Mouse (Mus musculus) heart, embryonic 15.5 days (tissue): ENCODE results near the gene Csrp1. TPM values are rescaled to one million over a fixed set of nuclear protein-coding genes. Genes with fewer than 3 reads are reported as not detected.

Source experiments
- ATAC-seq: fragments of 200-750 bp; cut with Nextera tagmentation; replicated peaks from 2 replicates; pipeline ENCODE4 v1.8.0; 2017; ENCODE audit warnings: low read depth, moderate TSS enrichment; ENCODE audit not compliant: insufficient number of reproducible peaks, insufficient read depth, low FRiP score
- H3K27ac ChIP-seq: fragments of 300-500 bp; sonication (generic); 2 replicates; pipeline ENCODE4 v1.5.1; 2015; ENCODE audit warnings: mild to moderate bottlenecking, inconsistent platforms
- H3K27me3 ChIP-seq: fragments of 300-500 bp; sonication (generic); 2 replicates; pipeline ENCODE4 v1.6.1; 2015; ENCODE audit warnings: inconsistent platforms
- H3K36me3 ChIP-seq: fragments of 300-500 bp; sonication (generic); 2 replicates; pipeline ENCODE4 v1.6.1; 2015; ENCODE audit warnings: mild to moderate bottlenecking, inconsistent platforms
- H3K4me1 ChIP-seq: fragments of 300-500 bp; sonication (generic); replicated peaks from 2 replicates; pipeline ENCODE4 v1.6.1; 2015; ENCODE audit warnings: inconsistent platforms
- H3K4me2 ChIP-seq: fragments of 300-500 bp; sonication (generic); 2 replicates; pipeline ENCODE4 v1.6.1; 2015; ENCODE audit warnings: inconsistent platforms, mild to moderate bottlenecking, moderate library complexity
- H3K4me3 ChIP-seq: fragments of 300-500 bp; sonication (generic); 2 replicates; pipeline ENCODE4 v1.5.1; 2015; ENCODE audit warnings: mild to moderate bottlenecking, inconsistent platforms
- H3K9ac ChIP-seq: fragments of 300-500 bp; sonication (generic); 2 replicates; pipeline ENCODE4 v1.6.1; 2015; ENCODE audit warnings: mild to moderate bottlenecking, inconsistent platforms
- H3K9me3 ChIP-seq: fragments of 300-500 bp; sonication (generic); replicated peaks from 2 replicates; pipeline ENCODE4 v1.6.1; 2016; ENCODE audit warnings: inconsistent platforms
- WGBS: fragments of 180-500 bp; shearing (Covaris S2); methylation state at CpG from one replicate; pipeline ENCODE4 v1.1.7; 2015; ENCODE audit warnings: mixed read lengths; 5-methylcytosine and 5-hydroxymethylcytosine counted together
- polyA plus RNA-seq: library from polyadenylated mRNA; unstranded; fragments of >200 nt; fragmentation: Nextera tagmentation; extraction: Ambion mirVana; gene quantifications from 2 replicates; pipeline ENCODE4 v1.2.1, GENCODE M21; 2015

Gene Csrp1
- 149 and 169 TPM in 2 replicates for polyA plus RNA-seq

DNA sequence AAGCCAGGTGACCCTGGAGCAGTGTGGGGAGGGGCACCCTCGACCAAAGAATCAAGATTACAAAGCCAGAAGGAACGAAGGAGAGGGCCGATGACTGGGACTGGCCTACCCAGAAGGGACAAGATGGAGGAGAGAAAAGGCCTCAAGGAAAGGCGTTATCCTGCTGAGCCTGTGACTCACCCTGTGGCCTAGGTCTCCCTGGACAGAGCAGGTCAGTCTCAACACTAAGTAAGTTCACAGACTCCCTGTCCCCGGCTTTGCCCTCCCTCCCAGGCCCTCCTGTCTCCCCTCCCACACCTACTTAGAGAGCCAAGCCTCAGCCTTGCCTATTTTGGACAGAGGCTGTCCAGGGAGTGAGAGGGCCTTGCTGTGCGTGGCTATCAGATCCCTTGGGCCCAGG is at the start of gene Csrp1:
TSS of gene Csrp1 (plus strand) at position 79 of the 400 bp plus-strand sequence.
- Histone ChIP-seq H3K4me2 (peak within 1 kb of the TSS; percentile 11; the same call in 1 of the 2 replicates), H3K9me3 (no peaks in the 10 kb centered on the region), H3K4me1 (peaks cover 18% of the 10 kb centered on the region), H3K27ac (peak within 1 kb of the TSS; percentile 46; the same call in 1 of the 2 replicates), H3K9ac (no peak within 1 kb of the TSS), H3K4me3 (no peak within 1 kb of the TSS), H3K36me3 (no peaks in the 10 kb centered on the region), H3K27me3 (no peaks in the 10 kb centered on the region)
- no peak for ATAC-seq
- WGBS: 51% methylated on average over 6 of the region's 6 CpGs

DNA sequence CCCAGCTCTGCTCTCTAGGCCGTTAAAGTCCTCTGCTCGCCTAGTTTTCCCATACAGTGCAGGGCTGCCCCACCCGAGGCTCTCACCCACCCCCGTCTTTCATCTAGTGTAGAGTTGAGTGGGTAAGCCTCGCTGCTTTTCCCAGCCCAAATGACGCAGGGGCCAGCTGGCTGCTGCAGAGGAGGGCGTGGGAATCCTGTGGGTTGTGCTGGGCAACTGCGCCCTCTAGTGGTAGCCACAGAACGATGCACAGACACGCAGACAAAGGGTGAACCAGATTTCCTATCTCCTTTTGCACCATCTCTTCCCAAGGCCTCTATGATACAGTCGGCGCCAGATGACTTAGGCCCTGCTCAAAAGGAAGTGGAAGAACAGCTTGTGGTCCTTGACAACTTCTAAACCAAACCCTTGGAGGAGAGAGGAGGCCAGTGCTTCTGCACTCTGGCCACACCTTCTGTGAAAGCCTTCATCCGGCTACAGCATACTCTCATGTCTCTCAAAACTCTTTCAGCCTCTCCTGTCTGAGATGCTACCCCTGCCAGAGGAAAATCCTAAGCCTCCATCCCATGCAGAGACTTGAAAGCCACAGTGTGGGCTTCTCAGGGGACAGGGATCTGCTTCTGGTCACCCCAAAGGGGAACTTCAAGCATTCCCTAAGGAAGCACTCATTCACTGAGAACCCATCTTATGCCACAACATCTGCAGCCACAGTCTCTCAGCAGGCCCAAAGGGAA is 49.3 kb upstream of the Csrp1 start:
- Histone ChIP-seq H3K4me3 (0 out of 2 replicates have a peak overlapping the region, but pooled peaks have one; percentile 6), H3K9ac (no peak overlapping the region), H3K4me2 (peak overlapping the region; percentile 54), H3K36me3 (no peaks in the 10 kb centered on the region), H3K4me1 (peaks cover 61% of the 10 kb centered on the region), H3K27ac (0 out of 2 replicates have a peak overlapping the region, but pooled peaks have one; percentile 2), H3K9me3 (no peaks in the 10 kb centered on the region), H3K27me3 (no peaks in the 10 kb centered on the region)
- 7% methylated on average over 13 of the region's 13 CpGs for WGBS
- ATAC-seq: peak; percentile 59

DNA sequence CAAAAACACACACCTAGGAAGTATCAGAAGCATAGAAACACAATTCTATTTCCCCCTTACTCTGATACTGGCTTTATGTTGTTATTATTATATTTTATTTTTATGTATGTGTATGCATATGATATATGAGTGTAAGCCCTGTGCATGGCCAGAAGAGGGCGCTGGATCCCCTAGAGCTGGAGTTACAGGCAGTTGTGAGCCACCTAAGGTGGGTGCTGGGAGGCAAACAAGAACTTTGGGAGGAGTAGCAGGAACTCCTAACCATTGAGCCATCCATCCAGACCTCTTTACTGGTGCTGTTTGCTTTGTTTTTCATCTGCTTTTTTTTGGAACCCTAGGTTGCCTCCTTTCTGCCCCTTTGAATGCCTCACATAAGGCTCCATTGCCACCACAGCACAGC is 48.5 kb upstream of the Csrp1 start:
- 14% methylated on average over 1 of the region's 1 CpGs for WGBS
- H3K36me3 ChIP-seq: no peaks in the 10 kb centered on the region
- 0 out of 2 replicates have a peak overlapping the region, but pooled peaks have one; percentile 50 for H3K27ac ChIP-seq
- peaks cover 65% of the 10 kb centered on the region for H3K4me1 ChIP-seq
- H3K27me3 ChIP-seq: no peaks in the 10 kb centered on the region
- no peaks in the 10 kb centered on the region for H3K9me3 ChIP-seq
- H3K9ac ChIP-seq: no peak overlapping the region
- no peak overlapping the region for H3K4me2 ChIP-seq
- H3K4me3 ChIP-seq: no peak overlapping the region
- no peak for ATAC-seq

DNA sequence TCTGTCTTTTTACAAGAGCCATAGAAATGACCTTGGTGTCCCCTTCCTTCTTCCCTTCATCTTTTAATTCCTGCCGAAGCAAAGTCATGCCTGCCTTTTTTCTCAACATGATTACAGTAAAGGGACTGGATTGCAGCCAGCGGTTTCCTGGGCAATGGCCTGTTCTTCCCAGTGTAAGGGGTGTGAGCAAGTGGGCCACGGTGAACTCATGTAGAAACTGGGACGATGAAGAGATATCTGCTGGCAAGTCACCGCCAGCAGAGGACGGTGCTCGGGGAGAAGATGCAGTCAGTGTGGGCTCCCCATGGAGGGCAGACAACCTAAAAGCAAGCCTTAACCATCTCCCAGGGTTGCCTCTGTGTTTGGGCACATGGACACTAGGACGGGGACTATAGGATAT is 47.9 kb upstream of the Csrp1 start:
- Histone ChIP-seq H3K9ac (no peak overlapping the region), H3K4me2 (no peak overlapping the region)
- WGBS: 30% methylated on average over 8 of the region's 8 CpGs

DNA sequence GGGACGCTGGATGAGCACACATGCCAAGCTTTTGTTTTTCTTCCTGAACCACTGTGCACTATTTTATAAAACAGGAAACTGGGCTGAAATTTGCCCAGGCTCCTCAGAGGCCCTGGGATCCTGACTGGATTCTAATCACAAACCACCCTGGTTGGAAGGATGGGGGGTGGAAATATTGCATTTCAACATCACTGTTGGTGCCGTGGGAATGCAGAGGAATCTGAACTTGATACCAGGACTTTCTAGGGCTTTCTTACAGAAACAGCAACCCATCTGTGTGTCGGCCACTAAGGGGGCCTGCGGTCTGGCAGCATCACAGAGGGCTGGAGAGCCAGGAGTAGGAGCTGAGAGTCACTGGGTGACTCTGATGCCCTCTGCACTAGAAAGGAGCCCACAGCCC is 47.5 kb upstream of the Csrp1 start:
- Histone ChIP-seq H3K36me3 (no peaks in the 10 kb centered on the region), H3K4me1 (peaks cover 61% of the 10 kb centered on the region), H3K9ac (no peak overlapping the region), H3K27ac (peak overlapping the region; percentile 50), H3K9me3 (no peaks in the 10 kb centered on the region), H3K4me3 (no peak overlapping the region), H3K27me3 (no peaks in the 10 kb centered on the region), H3K4me2 (no peak overlapping the region)
- no peak for ATAC-seq
- WGBS: 62% methylated on average over 4 of the region's 4 CpGs

More for the DNA sequence above, 47.9 kb upstream of the Csrp1 start:
- no peaks in the 10 kb centered on the region for H3K27me3 ChIP-seq
- peak overlapping the region; percentile 50 for H3K27ac ChIP-seq
- no peak for ATAC-seq
- H3K9me3 ChIP-seq: no peaks in the 10 kb centered on the region
- no peaks in the 10 kb centered on the region for H3K36me3 ChIP-seq
- peaks cover 65% of the 10 kb centered on the region for H3K4me1 ChIP-seq
- H3K4me3 ChIP-seq: no peak overlapping the region

DNA sequence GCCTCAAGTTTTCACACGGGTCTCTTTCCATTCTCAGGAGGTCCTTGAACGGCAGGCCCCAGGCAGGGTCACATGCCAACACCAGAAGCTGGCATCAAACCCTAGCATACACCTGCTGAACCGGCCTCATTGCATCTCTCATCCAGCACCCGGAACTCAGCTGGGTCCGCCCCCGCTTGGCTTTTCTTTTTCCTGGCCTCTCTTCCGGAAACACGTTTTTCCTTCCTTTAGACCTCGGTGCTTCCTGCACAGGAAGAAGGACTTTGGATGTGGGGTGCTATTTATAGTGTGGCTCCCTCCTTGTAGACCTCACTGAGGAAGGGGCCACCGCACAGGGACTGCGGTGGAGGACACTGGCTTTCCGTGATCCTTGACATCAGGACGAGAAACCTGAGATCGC is 46.4 kb upstream of the Csrp1 start:
- Histone ChIP-seq H3K36me3 (no peaks in the 10 kb centered on the region), H3K9ac (no peak overlapping the region), H3K27me3 (no peaks in the 10 kb centered on the region), H3K4me2 (no peak overlapping the region), H3K4me1 (peaks cover 63% of the 10 kb centered on the region), H3K27ac (peak overlapping the region; percentile 32; the same call in 1 of the 2 replicates), H3K4me3 (no peak overlapping the region), H3K9me3 (no peaks in the 10 kb centered on the region)
- no peak for ATAC-seq
- 44% methylated on average over 14 of the region's 14 CpGs for WGBS

DNA sequence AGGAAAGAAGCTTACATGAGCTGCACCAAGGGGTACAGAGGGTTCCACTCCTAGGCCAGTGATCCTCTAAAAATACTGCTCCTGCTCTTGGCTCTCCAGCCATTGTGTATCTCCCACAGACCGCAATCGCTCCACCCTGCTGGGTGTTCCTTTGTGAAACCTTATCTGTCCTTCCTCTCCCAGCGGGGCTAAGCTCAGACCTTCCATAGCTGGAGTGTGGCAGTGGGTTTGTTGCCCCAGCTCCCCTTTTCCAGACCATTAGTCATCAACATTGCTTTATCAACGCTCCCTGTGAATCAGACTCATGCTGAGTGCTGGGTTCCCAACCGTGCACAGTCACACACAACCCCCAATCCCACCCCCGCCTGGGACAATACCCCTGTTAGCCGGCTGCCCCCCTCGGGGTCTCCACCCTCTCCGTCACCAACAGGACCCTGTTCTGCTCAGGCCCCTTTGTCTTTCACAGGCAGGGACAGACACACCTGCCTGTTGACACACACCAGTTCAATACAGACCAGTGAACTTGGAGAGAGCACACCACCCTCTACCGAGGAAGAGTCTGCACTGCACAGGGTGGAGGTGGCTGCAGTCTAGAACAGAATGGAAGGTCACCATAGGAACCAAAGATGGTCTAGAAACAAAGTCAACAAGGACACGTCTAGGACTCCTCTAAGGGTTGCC is 44.3 kb upstream of the Csrp1 start:
- Histone ChIP-seq H3K4me2 (no peak overlapping the region), H3K9ac (no peak overlapping the region), H3K4me3 (no peak overlapping the region), H3K9me3 (no peaks in the 10 kb centered on the region), H3K36me3 (no peaks in the 10 kb centered on the region), H3K27ac (peak overlapping the region; percentile 26; the same call in 1 of the 2 replicates), H3K27me3 (no peaks in the 10 kb centered on the region), H3K4me1 (peaks cover 44% of the 10 kb centered on the region)
- peak; percentile 11; the same call in 1 of the 2 replicates for ATAC-seq
- WGBS: 42% methylated on average over 11 of the region's 11 CpGs

DNA sequence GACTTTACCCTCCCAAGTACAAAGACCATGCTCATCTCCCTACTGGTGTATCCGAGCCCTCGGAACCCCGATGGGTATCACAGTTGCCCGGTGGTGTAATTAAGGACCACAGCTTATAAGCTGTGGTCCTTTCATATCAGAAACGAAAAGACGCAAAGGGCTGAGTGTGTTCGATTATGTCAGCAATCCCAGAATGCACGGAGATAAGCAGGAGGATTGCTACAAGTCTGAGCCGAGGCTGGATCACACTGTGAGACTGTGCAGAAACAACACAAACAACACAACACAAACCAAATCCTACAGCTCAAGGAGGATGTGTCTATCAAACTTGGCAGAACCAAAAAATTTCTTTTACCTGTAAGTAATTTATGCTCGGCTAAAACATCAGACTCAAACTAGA is 43.6 kb upstream of the Csrp1 start:
- Histone ChIP-seq H3K27me3 (no peaks in the 10 kb centered on the region), H3K4me1 (peaks cover 39% of the 10 kb centered on the region), H3K36me3 (no peaks in the 10 kb centered on the region), H3K4me2 (no peak overlapping the region), H3K9me3 (no peaks in the 10 kb centered on the region), H3K4me3 (no peak overlapping the region), H3K27ac (no peak overlapping the region), H3K9ac (no peak overlapping the region)
- 71% methylated on average over 10 of the region's 10 CpGs for WGBS
- no peak for ATAC-seq

DNA sequence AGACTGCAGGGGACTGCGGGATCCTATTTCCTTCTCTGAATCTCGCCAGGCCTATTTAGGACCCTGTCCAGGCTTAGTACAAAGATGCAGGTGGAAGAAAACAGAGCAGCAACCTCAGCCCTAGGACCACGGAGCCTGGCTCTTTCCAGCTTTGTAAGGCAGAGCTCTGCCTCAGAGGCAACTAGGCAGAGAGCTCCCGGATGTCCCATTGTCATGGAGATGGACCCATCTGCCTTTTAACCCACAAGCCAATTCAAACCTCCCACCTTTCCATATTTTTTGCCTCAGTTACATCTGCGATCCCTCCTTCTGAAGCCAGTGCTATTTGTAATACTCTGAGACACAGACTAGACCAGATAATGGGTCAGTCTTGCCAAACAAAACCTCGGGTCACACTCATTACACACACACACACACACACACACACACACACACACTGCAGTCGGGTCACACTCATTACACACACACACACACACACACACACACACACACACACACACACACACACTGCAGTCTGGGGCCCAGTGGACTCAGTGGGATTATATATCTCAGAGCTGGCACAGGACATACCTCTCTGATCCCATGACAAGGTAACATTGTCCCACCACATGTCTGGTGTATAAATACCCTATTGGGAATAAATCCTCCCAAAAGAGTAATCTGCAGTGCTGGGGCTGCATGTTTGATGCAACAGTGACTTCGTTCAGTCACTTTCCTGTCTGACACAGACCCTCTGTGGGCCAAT is 42.8 kb upstream of the Csrp1 start:
- H3K4me2 ChIP-seq: no peak overlapping the region
- H3K27me3 ChIP-seq: no peaks in the 10 kb centered on the region
- H3K36me3 ChIP-seq: no peaks in the 10 kb centered on the region
- no peak overlapping the region for H3K27ac ChIP-seq
- H3K4me1 ChIP-seq: peaks cover 31% of the 10 kb centered on the region
- no peak overlapping the region for H3K9ac ChIP-seq
- H3K4me3 ChIP-seq: no peak overlapping the region
- WGBS: 67% methylated on average over 8 of the region's 8 CpGs
- H3K9me3 ChIP-seq: no peaks in the 10 kb centered on the region
- ATAC-seq: no peak

DNA sequence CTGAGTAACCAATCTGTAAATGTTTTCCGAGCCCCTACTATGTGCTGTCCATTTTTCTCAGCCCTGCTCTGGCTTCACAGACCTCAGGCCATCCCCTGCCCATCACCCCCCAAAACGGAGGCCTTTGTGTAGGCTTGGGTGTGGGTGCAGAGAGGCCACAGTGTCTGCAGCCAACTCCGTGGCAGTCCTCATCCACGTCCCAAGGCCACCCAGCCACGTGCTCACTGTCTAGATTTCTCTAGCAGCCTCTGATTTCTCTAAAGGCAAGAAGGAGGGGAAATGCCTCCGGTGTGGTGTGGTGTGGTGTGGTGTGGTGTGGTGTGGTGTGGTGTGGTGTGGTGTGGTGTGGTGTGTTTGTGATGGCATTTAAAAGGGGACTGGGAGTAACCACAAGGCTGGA is 41.7 kb upstream of the Csrp1 start:
- H3K9ac ChIP-seq: no peak overlapping the region
- H3K36me3 ChIP-seq: no peaks in the 10 kb centered on the region
- no peaks in the 10 kb centered on the region for H3K27me3 ChIP-seq
- 73% methylated on average over 6 of the region's 6 CpGs for WGBS
- H3K27ac ChIP-seq: no peak overlapping the region
- no peak overlapping the region for H3K4me3 ChIP-seq
- H3K4me2 ChIP-seq: no peak overlapping the region
- no peaks in the 10 kb centered on the region for H3K9me3 ChIP-seq
- no peak for ATAC-seq
- H3K4me1 ChIP-seq: peaks cover 21% of the 10 kb centered on the region

DNA sequence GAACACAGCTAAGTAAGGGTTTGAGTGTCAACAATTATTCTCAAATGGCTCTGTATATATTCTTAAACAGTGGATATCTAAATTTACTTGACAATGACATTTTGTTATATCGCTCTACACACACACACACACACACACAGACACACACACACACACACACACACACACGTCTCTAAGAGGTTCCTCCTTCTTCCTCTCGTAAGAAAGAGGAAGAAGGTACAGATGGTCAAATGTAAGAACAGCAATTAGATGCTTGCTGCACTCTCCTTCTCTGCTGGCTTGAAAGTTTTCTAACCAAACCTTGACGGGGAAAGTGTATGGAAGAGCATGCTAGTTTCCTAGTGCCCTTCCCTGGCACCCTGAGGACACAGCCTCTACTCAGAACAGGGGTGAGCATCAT is 39.1 kb upstream of the Csrp1 start:
- no peak for ATAC-seq
- WGBS: 64% methylated on average over 4 of the region's 4 CpGs
- H3K36me3 ChIP-seq: no peaks in the 10 kb centered on the region

More for the DNA sequence above, 39.1 kb upstream of the Csrp1 start:
- Histone ChIP-seq H3K9me3 (no peaks in the 10 kb centered on the region), H3K4me3 (no peak overlapping the region), H3K27ac (no peak overlapping the region), H3K4me2 (no peak overlapping the region), H3K4me1 (peaks cover 13% of the 10 kb centered on the region), H3K9ac (no peak overlapping the region), H3K27me3 (no peaks in the 10 kb centered on the region)
